Mouse (Mus musculus): Measurements from ENCODE around the gene Pgf. TPM values are rescaled to one million over a fixed set of nuclear protein-coding genes. Genes with fewer than 3 reads are reported as not detected.
"Not testable (repeated sequence)": the region's sequence is repeated elsewhere in the genome, so short reads cannot be mapped to it uniquely, and the experiment has no call there.

Gene Pgf
- total and polyA plus RNA-seq, 3 experiments, result 0.46 TPM; not detected in 2

DNA sequence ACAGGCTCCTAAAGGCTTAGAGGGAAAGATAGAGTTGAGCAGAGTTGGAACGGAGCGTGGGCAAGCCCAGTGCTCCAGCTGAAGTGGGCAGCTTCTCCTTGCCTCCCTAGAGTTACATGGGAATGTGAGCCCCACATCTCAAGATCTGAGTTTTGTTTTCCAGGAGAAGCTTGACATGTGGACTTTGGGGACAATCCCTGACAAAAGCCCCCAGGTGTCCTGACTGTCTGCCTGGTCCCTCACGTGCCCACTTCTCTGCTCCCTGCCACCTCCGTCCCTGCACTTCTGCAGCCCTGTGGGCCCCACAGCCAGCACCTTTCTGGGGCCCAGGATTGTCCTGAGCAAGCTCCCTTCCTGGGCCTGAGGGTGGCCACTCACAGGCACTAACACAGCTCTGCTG lies 32.8 kb downstream of the Pgf start:
- H3K36me3 ChIP-seq (ENCODE audit: control insufficient read depth in 1 of 2, insufficient read depth in 2 of 2, low read length in 2 of 2), result no peaks in the 10 kb centered on the region
- no peaks in the 10 kb centered on the region for H3K79me2 ChIP-seq (ENCODE audit: control insufficient read depth, insufficient read depth, low read length, poor library complexity)
- H3K27me3 ChIP-seq (ENCODE audit: control insufficient read depth in 1 of 2, insufficient read depth in 2 of 2, low read length in 2 of 2), result no peaks in the 10 kb centered on the region
- no peak overlapping the region for H3K27ac ChIP-seq (ENCODE audit: control insufficient read depth, low read depth, low read length)
- no peak overlapping the region for H3K9ac ChIP-seq (ENCODE audit: control insufficient read depth, low read depth, low read length, poor library complexity, severe bottlenecking)
- H3K9me3 ChIP-seq (replicated peaks; ENCODE audit: insufficient read depth, low read length), result no peaks in the 10 kb centered on the region
- TF ChIP-seq TBP (IDR thresholded peaks at IDR 0.05; ENCODE audit: low read depth, low read length) (no peak), SIN3A (IDR thresholded peaks at IDR 0.05; ENCODE audit: low read length) (no peak), EP300 (IDR thresholded peaks at IDR 0.05; ENCODE audit: low read depth in 1 of 2, low read length in 2 of 2) (no peak), RCOR1 (IDR thresholded peaks at IDR 0.05; ENCODE audit: low read depth, low read length) (no peak), NRF1 (IDR thresholded peaks at IDR 0.05; ENCODE audit: insufficient read depth, low read depth, low read length, poor library complexity, severe bottlenecking) (no peak), USF2 (IDR thresholded peaks at IDR 0.05; ENCODE audit: borderline replicate concordance in 1 of 2, insufficient read depth in 1 of 2, low read depth in 1 of 2, low read length in 2 of 2) (no peak), MAFK (IDR thresholded peaks at IDR 0.05; ENCODE audit: borderline replicate concordance, low read depth, low read length) (no peak), USF1 (IDR thresholded peaks at IDR 0.05; ENCODE audit: low read depth, low read length) (no peak), TAL1 (IDR thresholded peaks at IDR 0.05; ENCODE audit: low read length) (no peak), UBTF (IDR thresholded peaks at IDR 0.05; ENCODE audit: borderline replicate concordance, insufficient read depth, low read depth, low read length) (no peak)
- H3K4me1 ChIP-seq (ENCODE audit: control insufficient read depth in 1 of 2, insufficient read depth in 2 of 2, low read length in 2 of 2), result no peaks in the 10 kb centered on the region
- no peak overlapping the region for H3K4me3 ChIP-seq (ENCODE audit: control insufficient read depth in 1 of 2, insufficient read depth in 1 of 2, low read depth in 2 of 2, low read length in 2 of 2)
- DNase-seq (ENCODE audit: low read depth, low spot score), result no peak

DNA sequence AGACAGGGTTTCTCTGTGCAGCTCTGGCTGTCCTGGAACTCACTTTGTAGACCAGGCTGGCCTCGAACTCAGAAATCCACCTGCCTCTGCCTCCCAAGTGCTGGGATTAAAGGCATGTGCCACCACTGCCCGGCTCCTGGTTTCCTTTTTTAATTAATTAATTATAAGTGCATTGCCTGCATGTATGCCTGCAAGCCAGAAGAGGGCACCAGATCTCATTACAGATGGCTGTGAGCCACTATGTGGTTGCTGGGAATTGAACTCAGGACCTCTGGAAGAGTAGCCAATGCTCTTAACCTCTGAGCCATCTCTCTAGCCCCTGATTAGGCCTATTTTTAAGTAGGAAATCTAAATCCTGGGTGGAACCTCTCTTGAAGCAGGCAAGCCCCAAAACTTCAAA lies 33.3 kb downstream of the Pgf start:
- not testable (repeated sequence) for H3K4me1 ChIP-seq (ENCODE audit: control insufficient read depth in 1 of 2, insufficient read depth in 2 of 2, low read length in 2 of 2); H3K27me3 ChIP-seq (ENCODE audit: control insufficient read depth in 1 of 2, insufficient read depth in 2 of 2, low read length in 2 of 2); H3K9ac ChIP-seq (ENCODE audit: control insufficient read depth, low read depth, low read length, poor library complexity, severe bottlenecking)

DNA sequence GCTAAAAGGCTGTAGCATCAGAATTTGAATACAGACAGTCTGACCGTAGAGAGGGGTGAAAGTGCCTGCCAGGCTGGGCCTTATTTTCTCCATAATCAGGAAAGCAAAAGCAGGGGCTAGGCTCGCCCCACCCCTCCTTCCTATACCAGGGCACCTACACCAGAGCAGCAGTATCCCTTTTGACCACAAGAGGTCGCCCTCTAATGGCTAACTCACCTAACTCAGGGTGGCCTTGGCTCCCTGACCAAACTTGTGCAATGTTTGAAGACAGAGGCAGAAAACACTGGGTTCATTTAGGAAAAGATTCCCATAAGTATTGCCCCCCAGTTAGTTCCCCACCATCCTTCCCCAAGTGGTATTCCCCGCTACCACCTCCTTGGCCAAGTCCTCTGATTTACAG lies 34.8 kb downstream of the Pgf start:
- Histone ChIP-seq H3K36me3 (ENCODE audit: control insufficient read depth in 1 of 2, insufficient read depth in 2 of 2, low read length in 2 of 2) (no peaks in the 10 kb centered on the region), H3K4me1 (ENCODE audit: control insufficient read depth in 1 of 2, insufficient read depth in 2 of 2, low read length in 2 of 2) (no peaks in the 10 kb centered on the region), H3K4me3 (ENCODE audit: control insufficient read depth in 1 of 2, insufficient read depth in 1 of 2, low read depth in 2 of 2, low read length in 2 of 2) (no peak overlapping the region), H3K27ac (ENCODE audit: control insufficient read depth, low read depth, low read length) (no peak overlapping the region), H3K9ac (ENCODE audit: control insufficient read depth, low read depth, low read length, poor library complexity, severe bottlenecking) (no peak overlapping the region), H3K79me2 (ENCODE audit: control insufficient read depth, insufficient read depth, low read length, poor library complexity) (no peaks in the 10 kb centered on the region), H3K27me3 (ENCODE audit: control insufficient read depth in 1 of 2, insufficient read depth in 2 of 2, low read length in 2 of 2) (no peaks in the 10 kb centered on the region), H3K9me3 (replicated peaks; ENCODE audit: insufficient read depth, low read length) (no peaks in the 10 kb centered on the region)
- DNase-seq (ENCODE audit: low read depth, low spot score), result peak; percentile 79
- peak; percentile 82 for TF ChIP-seq RAD21 (IDR thresholded peaks at IDR 0.05; ENCODE audit: low read depth, low read length)
- TF ChIP-seq ELF1 (IDR thresholded peaks at IDR 0.05; ENCODE audit: low read depth, low read length), result no peak
- peak; percentile 67 for TF ChIP-seq ZC3H11A (IDR thresholded peaks at IDR 0.05; ENCODE audit: low read depth, low read length)
- peak; percentile 86 for TF ChIP-seq SMC3 (IDR thresholded peaks at IDR 0.05; ENCODE audit: low read depth, low read length)
- no peak for TF ChIP-seq MAZ (IDR thresholded peaks at IDR 0.05; ENCODE audit: low read depth, low read length)
- TF ChIP-seq CTCF (IDR thresholded peaks at IDR 0.05 in 2 of 3, conservative IDR thresholded peaks at IDR 0.05 in 1 of 3; ENCODE audit: control insufficient read depth in 1 of 3, insufficient read depth in 1 of 3, low read depth in 2 of 3, low read length in 3 of 3, poor library complexity in 1 of 3, severe bottlenecking in 1 of 3), result peak; percentile 91 to 97 (median 93)

More for the DNA sequence above, 33.3 kb downstream of the Pgf start:
- not testable (repeated sequence) for H3K4me3 ChIP-seq (ENCODE audit: control insufficient read depth in 1 of 2, insufficient read depth in 1 of 2, low read depth in 2 of 2, low read length in 2 of 2); DNase-seq (ENCODE audit: low read depth, low spot score); H3K27ac ChIP-seq (ENCODE audit: control insufficient read depth, low read depth, low read length); H3K79me2 ChIP-seq (ENCODE audit: control insufficient read depth, insufficient read depth, low read length, poor library complexity); H3K9me3 ChIP-seq (replicated peaks; ENCODE audit: insufficient read depth, low read length); H3K36me3 ChIP-seq (ENCODE audit: control insufficient read depth in 1 of 2, insufficient read depth in 2 of 2, low read length in 2 of 2)
- 0 out of 2 replicates have a peak, but pooled peaks have one; percentile 6 for TF ChIP-seq ZC3H11A (IDR thresholded peaks at IDR 0.05; ENCODE audit: low read depth, low read length)
- peak; percentile 19 for TF ChIP-seq RAD21 (IDR thresholded peaks at IDR 0.05; ENCODE audit: low read depth, low read length)
- TF ChIP-seq SMC3 (IDR thresholded peaks at IDR 0.05; ENCODE audit: low read depth, low read length), result peak; percentile 38
- TF ChIP-seq CTCF (IDR thresholded peaks at IDR 0.05 in 2 of 3, conservative IDR thresholded peaks at IDR 0.05 in 1 of 3; ENCODE audit: control insufficient read depth in 1 of 3, insufficient read depth in 1 of 3, low read depth in 2 of 3, low read length in 3 of 3, poor library complexity in 1 of 3, severe bottlenecking in 1 of 3), result peak in 2 of 3 experiments; percentile 1 to 37; a peak in 2 of 6 replicates
